Mouse (Mus musculus): ENCODE data around the gene Per1. TPM values are rescaled to one million over a fixed set of nuclear protein-coding genes. Genes with fewer than 3 reads are reported as not detected.
A peak's percentile ranks its signal among the peaks of the same experiment; 100 is the strongest.

The Per1 gene
- polyA plus RNA-seq, 1 experiment from 2014 or later, result 13.4 TPM

- ATAC-seq (replicated peaks; ENCODE audit: low FRiP score, low TSS enrichment, low read depth) (no peak), DNase-seq (ENCODE audit: low spot score) (peak; percentile 84)
- H3K27me3 ChIP-seq (replicated peaks; ENCODE audit: control insufficient read depth, insufficient read depth, low read length), result no peaks in the 10 kb centered on the region
- peaks cover 43% of the 10 kb centered on the region for H3K4me1 ChIP-seq (replicated peaks; ENCODE audit: control insufficient read depth, insufficient read depth, low read length)
- under 1% methylated on average over 22 of the region's 22 CpGs for WGBS
- peak overlapping the region; percentile 92 for H3K27ac ChIP-seq (ENCODE audit: low read depth)
- peak overlapping the region; percentile 46 for H3K4me3 ChIP-seq (ENCODE audit: low read depth, low read length)
- peak overlapping the region; percentile 98 for H3K4me2 ChIP-seq (ENCODE audit: low read length)
- peak overlapping the region; percentile 51 for H3K9ac ChIP-seq (ENCODE audit: low read length)
- peaks cover 38% of the 10 kb centered on the region for H3K36me3 ChIP-seq (ENCODE audit: control insufficient read depth, insufficient read depth, low read length)
- no peaks in the 10 kb centered on the region for H3K9me3 ChIP-seq (ENCODE audit: control insufficient read depth, low read length)
Observed at GRCm38 (mm10) chr11:69099177-69099914, 4.3 kb downstream of the Per1 start.

GRCm38 (mm10) chr11:69099915-69100345 is 4.9 kb downstream of the Per1 start:
- peaks cover 43% of the 10 kb centered on the region for H3K4me1 ChIP-seq (replicated peaks; ENCODE audit: control insufficient read depth, insufficient read depth, low read length)
- H3K4me3 ChIP-seq (ENCODE audit: low read depth, low read length), result peak overlapping the region; percentile 46
- under 1% methylated on average over 23 of the region's 23 CpGs for WGBS
- DNase-seq (ENCODE audit: low spot score), result peak; percentile 89
- peak overlapping the region; percentile 98 for H3K4me2 ChIP-seq (ENCODE audit: low read length)
- no peaks in the 10 kb centered on the region for H3K9me3 ChIP-seq (ENCODE audit: control insufficient read depth, low read length)
- H3K27me3 ChIP-seq (replicated peaks; ENCODE audit: control insufficient read depth, insufficient read depth, low read length), result no peaks in the 10 kb centered on the region
- peaks cover 44% of the 10 kb centered on the region for H3K36me3 ChIP-seq (ENCODE audit: control insufficient read depth, insufficient read depth, low read length)
- peak overlapping the region; percentile 51 for H3K9ac ChIP-seq (ENCODE audit: low read length)
- H3K27ac ChIP-seq (ENCODE audit: low read depth), result peak overlapping the region; percentile 92
- peak; percentile 26 for ATAC-seq (replicated peaks; ENCODE audit: low FRiP score, low TSS enrichment, low read depth)

- 0 out of 2 replicates have a peak overlapping the region, but pooled peaks have one; percentile 92 for H3K27ac ChIP-seq (ENCODE audit: low read depth)
- peak overlapping the region; percentile 32; the same call in 1 of the 2 replicates for H3K9ac ChIP-seq (ENCODE audit: low read length)
- no peaks in the 10 kb centered on the region for H3K9me3 ChIP-seq (ENCODE audit: control insufficient read depth, low read length)
- peaks cover 53% of the 10 kb centered on the region for H3K36me3 ChIP-seq (ENCODE audit: control insufficient read depth, insufficient read depth, low read length)
- H3K4me1 ChIP-seq (replicated peaks; ENCODE audit: control insufficient read depth, insufficient read depth, low read length), result peaks cover 40% of the 10 kb centered on the region
- peak overlapping the region; percentile 98 for H3K4me2 ChIP-seq (ENCODE audit: low read length)
- no peak for ATAC-seq (replicated peaks; ENCODE audit: low FRiP score, low TSS enrichment, low read depth)
- WGBS, result 90% methylated on average over 20 of the region's 20 CpGs
- peak overlapping the region; percentile 46 for H3K4me3 ChIP-seq (ENCODE audit: low read depth, low read length)
- no peak for DNase-seq (ENCODE audit: low spot score)
- H3K27me3 ChIP-seq (replicated peaks; ENCODE audit: control insufficient read depth, insufficient read depth, low read length), result no peaks in the 10 kb centered on the region
Observed at GRCm38 (mm10) chr11:69100639-69101360, 5.8 kb downstream of the Per1 start.

- 90% methylated on average over 21 of the region's 21 CpGs for WGBS
- Histone ChIP-seq H3K4me2 (ENCODE audit: low read length) (no peak overlapping the region), H3K27me3 (replicated peaks; ENCODE audit: control insufficient read depth, insufficient read depth, low read length) (no peaks in the 10 kb centered on the region), H3K4me3 (ENCODE audit: low read depth, low read length) (no peak overlapping the region), H3K27ac (ENCODE audit: low read depth) (no peak overlapping the region), H3K9me3 (ENCODE audit: control insufficient read depth, low read length) (no peaks in the 10 kb centered on the region), H3K4me1 (replicated peaks; ENCODE audit: control insufficient read depth, insufficient read depth, low read length) (peaks cover 31% of the 10 kb centered on the region), H3K9ac (ENCODE audit: low read length) (no peak overlapping the region), H3K36me3 (ENCODE audit: control insufficient read depth, insufficient read depth, low read length) (peaks cover 60% of the 10 kb centered on the region)
- DNase-seq (ENCODE audit: low spot score) (no peak), ATAC-seq (replicated peaks; ENCODE audit: low FRiP score, low TSS enrichment, low read depth) (no peak)
Observed at GRCm38 (mm10) chr11:69101604-69102402, 6.8 kb downstream of the Per1 start.

GRCm38 (mm10) chr11:69102403-69102725 is 7.3 kb downstream of the Per1 start:
- H3K36me3 ChIP-seq (ENCODE audit: control insufficient read depth, insufficient read depth, low read length), result peaks cover 66% of the 10 kb centered on the region
- DNase-seq (ENCODE audit: low spot score), result no peak
- ATAC-seq (replicated peaks; ENCODE audit: low FRiP score, low TSS enrichment, low read depth), result no peak
- 96% methylated on average over 7 of the region's 7 CpGs for WGBS
- no peak overlapping the region for H3K27ac ChIP-seq (ENCODE audit: low read depth)
- H3K9ac ChIP-seq (ENCODE audit: low read length), result no peak overlapping the region
- H3K4me1 ChIP-seq (replicated peaks; ENCODE audit: control insufficient read depth, insufficient read depth, low read length), result peaks cover 28% of the 10 kb centered on the region
- no peaks in the 10 kb centered on the region for H3K27me3 ChIP-seq (replicated peaks; ENCODE audit: control insufficient read depth, insufficient read depth, low read length)
- H3K4me2 ChIP-seq (ENCODE audit: low read length), result no peak overlapping the region
- no peak overlapping the region for H3K4me3 ChIP-seq (ENCODE audit: low read depth, low read length)
- H3K9me3 ChIP-seq (ENCODE audit: control insufficient read depth, low read length), result no peaks in the 10 kb centered on the region

GRCm38 (mm10) chr11:69103121-69103520 is 8.1 kb downstream of the Per1 start:
- no peaks in the 10 kb centered on the region for H3K27me3 ChIP-seq (replicated peaks; ENCODE audit: control insufficient read depth, insufficient read depth, low read length)
- 93% methylated on average over 14 of the region's 14 CpGs for WGBS
- no peaks in the 10 kb centered on the region for H3K9me3 ChIP-seq (ENCODE audit: control insufficient read depth, low read length)
- peaks cover 73% of the 10 kb centered on the region for H3K36me3 ChIP-seq (ENCODE audit: control insufficient read depth, insufficient read depth, low read length)
- H3K4me1 ChIP-seq (replicated peaks; ENCODE audit: control insufficient read depth, insufficient read depth, low read length), result peaks cover 20% of the 10 kb centered on the region
- no peak overlapping the region for H3K4me3 ChIP-seq (ENCODE audit: low read depth, low read length)
- H3K27ac ChIP-seq (ENCODE audit: low read depth), result no peak overlapping the region
- no peak overlapping the region for H3K4me2 ChIP-seq (ENCODE audit: low read length)
- no peak overlapping the region for H3K9ac ChIP-seq (ENCODE audit: low read length)
- ATAC-seq (replicated peaks; ENCODE audit: low FRiP score, low TSS enrichment, low read depth), result no peak
- DNase-seq (ENCODE audit: low spot score), result no peak

GRCm38 (mm10) chr11:69103531-69104435 is 8.8 kb downstream of the Per1 start:
- no peaks in the 10 kb centered on the region for H3K9me3 ChIP-seq (ENCODE audit: control insufficient read depth, low read length)
- no peak overlapping the region for H3K4me2 ChIP-seq (ENCODE audit: low read length)
- WGBS, result 94% methylated on average over 15 of the region's 15 CpGs
- H3K27me3 ChIP-seq (replicated peaks; ENCODE audit: control insufficient read depth, insufficient read depth, low read length), result no peaks in the 10 kb centered on the region
- DNase-seq (ENCODE audit: low spot score) (no peak), ATAC-seq (replicated peaks; ENCODE audit: low FRiP score, low TSS enrichment, low read depth) (no peak)
- H3K27ac ChIP-seq (ENCODE audit: low read depth), result no peak overlapping the region
- H3K4me3 ChIP-seq (ENCODE audit: low read depth, low read length), result no peak overlapping the region
- H3K4me1 ChIP-seq (replicated peaks; ENCODE audit: control insufficient read depth, insufficient read depth, low read length), result peaks cover 15% of the 10 kb centered on the region
- peaks cover 80% of the 10 kb centered on the region for H3K36me3 ChIP-seq (ENCODE audit: control insufficient read depth, insufficient read depth, low read length)
- H3K9ac ChIP-seq (ENCODE audit: low read length), result no peak overlapping the region

GRCm38 (mm10) chr11:69104487-69104886 is 9.5 kb downstream of the Per1 start:
- Histone ChIP-seq H3K27ac (ENCODE audit: low read depth) (no peak overlapping the region), H3K9ac (ENCODE audit: low read length) (no peak overlapping the region), H3K4me1 (replicated peaks; ENCODE audit: control insufficient read depth, insufficient read depth, low read length) (peaks cover 10% of the 10 kb centered on the region), H3K4me3 (ENCODE audit: low read depth, low read length) (no peak overlapping the region), H3K27me3 (replicated peaks; ENCODE audit: control insufficient read depth, insufficient read depth, low read length) (no peaks in the 10 kb centered on the region), H3K36me3 (ENCODE audit: control insufficient read depth, insufficient read depth, low read length) (peaks cover 86% of the 10 kb centered on the region), H3K9me3 (ENCODE audit: control insufficient read depth, low read length) (no peaks in the 10 kb centered on the region), H3K4me2 (ENCODE audit: low read length) (no peak overlapping the region)
- no peak for ATAC-seq (replicated peaks; ENCODE audit: low FRiP score, low TSS enrichment, low read depth)
- WGBS, result 89% methylated on average over 14 of the region's 14 CpGs
- DNase-seq (ENCODE audit: low spot score), result no peak
